Mouse (Mus musculus): ENCODE measurements around the gene Dynll2. TPM values are rescaled to one million over a fixed set of nuclear protein-coding genes. Genes with fewer than 3 reads are reported as not detected.

Gene Dynll2
- polyA plus RNA-seq, 1 experiment: 74.0 TPM

GRCm38 (mm10) chr11:88030836-88031235 is 43.5 kb upstream of the Dynll2 start:
- no peak overlapping the region for H3ac ChIP-seq (ENCODE audit: control insufficient read depth, insufficient read length)
- no peaks in the 10 kb centered on the region for H3K79me2 ChIP-seq (ENCODE audit: control insufficient read depth, insufficient read depth)
- TF ChIP-seq TCF12 (IDR thresholded peaks at IDR 0.05; ENCODE audit: insufficient read depth, poor library complexity, severe bottlenecking) (no peak), USF1 (IDR thresholded peaks at IDR 0.05; ENCODE audit: low read depth) (no peak), TCF3 (IDR thresholded peaks at IDR 0.05; ENCODE audit: insufficient read length, low read depth) (no peak), POLR2AphosphoS2 (IDR thresholded peaks at IDR 0.05; ENCODE audit: insufficient read length, low read depth) (no peak), CEBPB (IDR thresholded peaks at IDR 0.05; ENCODE audit: insufficient read depth, poor library complexity, severe bottlenecking) (no peak), POLR2A (IDR thresholded peaks at IDR 0.05; ENCODE audit: insufficient read length, low read depth) (no peak)
- H3K27me3 ChIP-seq (ENCODE audit: control insufficient read depth, insufficient read depth, insufficient read length): no peaks in the 10 kb centered on the region
- H3K4me2 ChIP-seq (ENCODE audit: low read depth): no peak overlapping the region
- no peaks in the 10 kb centered on the region for H3K36me3 ChIP-seq (ENCODE audit: control insufficient read depth, insufficient read depth)
- H3K4me3 ChIP-seq: no peak overlapping the region

DNA sequence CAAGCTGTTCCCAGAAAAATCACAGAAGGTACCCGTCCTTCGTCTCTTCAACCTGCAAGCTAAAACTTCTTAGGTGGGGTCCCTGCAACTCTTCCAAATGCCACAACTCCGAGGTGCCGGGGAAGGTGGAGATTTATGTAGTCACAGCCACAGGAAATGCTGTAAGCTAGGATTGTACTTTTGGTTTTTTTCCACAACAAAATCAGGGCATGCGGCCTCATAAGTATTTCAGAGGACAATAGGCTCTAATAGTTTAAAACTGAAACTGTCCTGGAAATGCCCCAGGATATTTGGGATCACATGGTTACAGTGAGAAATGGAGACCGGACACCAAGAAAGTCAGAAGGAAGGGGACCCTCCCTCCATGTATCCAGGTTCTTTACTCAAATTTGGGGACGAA is 42.9 kb upstream of the Dynll2 start:
- no peak overlapping the region for H3ac ChIP-seq (ENCODE audit: control insufficient read depth, insufficient read length)
- H3K36me3 ChIP-seq (ENCODE audit: control insufficient read depth, insufficient read depth): no peaks in the 10 kb centered on the region
- H3K27me3 ChIP-seq (ENCODE audit: control insufficient read depth, insufficient read depth, insufficient read length): no peaks in the 10 kb centered on the region
- H3K79me2 ChIP-seq (ENCODE audit: control insufficient read depth, insufficient read depth): no peaks in the 10 kb centered on the region
- H3K4me3 ChIP-seq: no peak overlapping the region
- TF ChIP-seq E2F4 (IDR thresholded peaks at IDR 0.05; ENCODE audit: insufficient read depth): no peak
- TF ChIP-seq REST (IDR thresholded peaks at IDR 0.05; ENCODE audit: insufficient read depth, insufficient read length): no peak
- TF ChIP-seq SRF (IDR thresholded peaks at IDR 0.05; ENCODE audit: control insufficient read depth, insufficient read length, low read depth): no peak
- no peak for TF ChIP-seq USF1 (IDR thresholded peaks at IDR 0.05; ENCODE audit: low read depth)
- no peak for TF ChIP-seq TCF3 (IDR thresholded peaks at IDR 0.05; ENCODE audit: insufficient read length, low read depth)
- no peak for TF ChIP-seq MYOD1 (IDR thresholded peaks at IDR 0.05; ENCODE audit: control insufficient read depth in 1 of 3, insufficient read length in 2 of 3, low read depth in 2 of 3)
- TF ChIP-seq POLR2A (IDR thresholded peaks at IDR 0.05; ENCODE audit: insufficient read length, low read depth): no peak
- TF ChIP-seq CEBPB (IDR thresholded peaks at IDR 0.05; ENCODE audit: insufficient read depth, poor library complexity, severe bottlenecking): no peak
- no peak overlapping the region for H3K4me2 ChIP-seq (ENCODE audit: low read depth)

DNA sequence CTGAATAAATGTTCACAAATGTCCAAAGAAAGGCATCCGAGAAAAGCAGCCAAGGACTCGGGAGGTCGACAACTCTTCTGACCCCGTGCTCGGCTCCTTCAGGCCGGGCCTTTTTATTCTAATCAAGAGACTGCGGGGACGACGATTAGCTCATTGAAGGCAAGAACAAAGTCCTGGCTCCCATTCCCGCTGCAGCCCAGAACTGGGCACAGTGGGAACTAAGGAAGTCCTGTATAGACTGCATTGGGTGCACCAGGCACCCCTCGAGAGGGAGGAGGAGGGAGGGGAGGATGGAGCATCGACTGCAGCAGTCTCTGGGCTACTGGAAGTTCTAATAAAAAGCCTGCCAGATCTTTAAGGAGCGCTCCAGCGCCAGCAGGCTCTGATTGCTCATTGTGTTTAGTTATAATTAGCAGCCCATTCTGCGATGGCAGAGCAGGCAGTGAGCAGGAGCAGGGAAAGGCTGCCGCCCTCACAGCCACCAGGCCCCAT is 40.9 kb upstream of the Dynll2 start:
- no peak overlapping the region for H3ac ChIP-seq (ENCODE audit: control insufficient read depth, insufficient read length)
- no peaks in the 10 kb centered on the region for H3K36me3 ChIP-seq (ENCODE audit: control insufficient read depth, insufficient read depth)
- no peak overlapping the region for H3K4me2 ChIP-seq (ENCODE audit: low read depth)
- H3K4me3 ChIP-seq: no peak overlapping the region
- H3K27me3 ChIP-seq (ENCODE audit: control insufficient read depth, insufficient read depth, insufficient read length): no peaks in the 10 kb centered on the region
- TF ChIP-seq TCF12 (IDR thresholded peaks at IDR 0.05; ENCODE audit: insufficient read depth, poor library complexity, severe bottlenecking) (no peak), TCF3 (IDR thresholded peaks at IDR 0.05; ENCODE audit: insufficient read length, low read depth) (no peak), USF1 (IDR thresholded peaks at IDR 0.05; ENCODE audit: low read depth) (no peak), SRF (IDR thresholded peaks at IDR 0.05; ENCODE audit: control insufficient read depth, insufficient read length, low read depth) (no peak), CEBPB (IDR thresholded peaks at IDR 0.05; ENCODE audit: insufficient read depth, poor library complexity, severe bottlenecking) (no peak), REST (IDR thresholded peaks at IDR 0.05; ENCODE audit: insufficient read depth, insufficient read length) (no peak), MYOD1 (IDR thresholded peaks at IDR 0.05; ENCODE audit: control insufficient read depth in 1 of 3, insufficient read length in 2 of 3, low read depth in 2 of 3) (no peak), MAX (IDR thresholded peaks at IDR 0.05; ENCODE audit: low read depth) (no peak), MYOG (IDR thresholded peaks at IDR 0.05; ENCODE audit: control insufficient read depth in 1 of 3, insufficient read depth in 1 of 3, insufficient read length in 2 of 3, low read depth in 2 of 3) (no peak), POLR2A (IDR thresholded peaks at IDR 0.05; ENCODE audit: insufficient read length, low read depth) (no peak), POLR2AphosphoS2 (IDR thresholded peaks at IDR 0.05; ENCODE audit: insufficient read length, low read depth) (no peak), E2F4 (IDR thresholded peaks at IDR 0.05; ENCODE audit: insufficient read depth) (no peak)
- H3K79me2 ChIP-seq (ENCODE audit: control insufficient read depth, insufficient read depth): no peaks in the 10 kb centered on the region

DNA sequence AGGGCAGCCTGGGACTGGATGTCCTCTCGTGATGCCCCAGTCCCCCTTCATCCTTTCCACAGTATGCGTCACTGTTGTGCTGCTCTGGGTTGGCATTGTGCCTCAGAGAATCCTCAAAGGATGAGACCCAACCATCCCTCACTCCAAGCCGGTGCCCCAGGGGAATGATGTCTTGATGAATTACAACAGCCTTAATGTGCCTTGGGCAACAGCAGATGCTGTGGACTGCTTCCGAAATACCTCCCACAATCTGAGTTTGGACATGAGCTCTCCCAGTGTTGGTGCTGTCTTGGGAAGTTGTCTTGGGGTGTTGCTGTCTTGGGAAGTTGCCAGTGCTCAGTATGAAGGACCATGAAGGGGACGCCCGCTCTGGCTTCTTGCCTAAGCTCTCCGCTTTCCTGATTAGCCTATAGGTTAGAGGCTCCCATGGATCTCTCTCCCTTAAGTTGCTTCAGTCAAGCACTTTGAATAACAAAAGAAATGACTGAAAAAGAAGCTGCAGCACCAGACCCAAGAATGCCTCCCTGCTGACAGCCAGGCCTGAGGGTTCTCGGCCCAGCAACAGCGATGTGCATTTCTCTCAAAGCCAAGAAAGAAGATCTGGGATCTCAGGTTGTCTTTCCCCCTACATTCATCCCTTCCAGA is 40.2 kb upstream of the Dynll2 start:
- H3K4me2 ChIP-seq (ENCODE audit: low read depth): no peak overlapping the region
- H3K36me3 ChIP-seq (ENCODE audit: control insufficient read depth, insufficient read depth): no peaks in the 10 kb centered on the region
- no peak overlapping the region for H3ac ChIP-seq (ENCODE audit: control insufficient read depth, insufficient read length)
- no peaks in the 10 kb centered on the region for H3K79me2 ChIP-seq (ENCODE audit: control insufficient read depth, insufficient read depth)
- no peaks in the 10 kb centered on the region for H3K27me3 ChIP-seq (ENCODE audit: control insufficient read depth, insufficient read depth, insufficient read length)
- TF ChIP-seq E2F4 (IDR thresholded peaks at IDR 0.05; ENCODE audit: insufficient read depth) (no peak), POLR2A (IDR thresholded peaks at IDR 0.05; ENCODE audit: insufficient read length, low read depth) (no peak), TCF3 (IDR thresholded peaks at IDR 0.05; ENCODE audit: insufficient read length, low read depth) (no peak), USF1 (IDR thresholded peaks at IDR 0.05; ENCODE audit: low read depth) (no peak), MYOG (IDR thresholded peaks at IDR 0.05; ENCODE audit: control insufficient read depth in 1 of 3, insufficient read depth in 1 of 3, insufficient read length in 2 of 3, low read depth in 2 of 3) (no peak), MYOD1 (IDR thresholded peaks at IDR 0.05; ENCODE audit: control insufficient read depth in 1 of 3, insufficient read length in 2 of 3, low read depth in 2 of 3) (no peak), CEBPB (IDR thresholded peaks at IDR 0.05; ENCODE audit: insufficient read depth, poor library complexity, severe bottlenecking) (no peak)
- no peak overlapping the region for H3K4me3 ChIP-seq

DNA sequence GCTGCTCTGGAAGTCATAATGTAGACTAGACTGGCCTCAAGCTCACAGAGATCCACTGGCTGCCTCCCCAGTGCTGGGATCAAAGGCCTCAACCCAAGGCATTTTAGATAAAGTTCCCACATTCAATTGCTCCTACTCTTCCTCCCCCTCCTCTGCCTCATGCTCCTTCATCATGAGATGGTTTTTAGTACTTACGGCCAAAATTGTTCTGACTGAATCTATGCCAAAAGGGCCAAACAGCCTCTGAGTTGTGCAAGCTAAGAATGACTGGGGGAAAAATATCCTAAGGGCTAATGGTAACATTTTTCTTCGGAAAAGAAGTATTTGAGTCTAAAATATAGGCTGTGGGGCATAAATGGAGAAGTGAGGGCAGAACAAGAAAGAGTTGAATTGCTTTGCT is 36.6 kb upstream of the Dynll2 start:
- TF ChIP-seq TCF3 (IDR thresholded peaks at IDR 0.05; ENCODE audit: insufficient read length, low read depth) (no peak), REST (IDR thresholded peaks at IDR 0.05; ENCODE audit: insufficient read depth, insufficient read length) (no peak), CEBPB (IDR thresholded peaks at IDR 0.05; ENCODE audit: insufficient read depth, poor library complexity, severe bottlenecking) (no peak), E2F4 (IDR thresholded peaks at IDR 0.05; ENCODE audit: insufficient read depth) (no peak), POLR2A (IDR thresholded peaks at IDR 0.05; ENCODE audit: insufficient read length, low read depth) (no peak), MYOG (IDR thresholded peaks at IDR 0.05; ENCODE audit: control insufficient read depth in 1 of 3, insufficient read depth in 1 of 3, insufficient read length in 2 of 3, low read depth in 2 of 3) (no peak), MYOD1 (IDR thresholded peaks at IDR 0.05; ENCODE audit: control insufficient read depth in 1 of 3, insufficient read length in 2 of 3, low read depth in 2 of 3) (no peak), TCF12 (IDR thresholded peaks at IDR 0.05; ENCODE audit: insufficient read depth, poor library complexity, severe bottlenecking) (no peak)
- Histone ChIP-seq H3K36me3 (ENCODE audit: control insufficient read depth, insufficient read depth) (no peaks in the 10 kb centered on the region), H3K4me3 (no peak overlapping the region), H3K27me3 (ENCODE audit: control insufficient read depth, insufficient read depth, insufficient read length) (no peaks in the 10 kb centered on the region), H3K79me2 (ENCODE audit: control insufficient read depth, insufficient read depth) (no peaks in the 10 kb centered on the region), H3K4me2 (ENCODE audit: low read depth) (no peak overlapping the region), H3ac (ENCODE audit: control insufficient read depth, insufficient read length) (no peak overlapping the region)
